Mouse (Mus musculus): ENCODE results near the gene Olfr220. TPM values are rescaled to one million over a fixed set of nuclear protein-coding genes. Genes with fewer than 3 reads are reported as not detected.
A peak's percentile ranks its signal among the peaks of the same experiment; 100 is the strongest.

Gene Olfr220
- polyA plus RNA-seq, 1 experiment, result not detected

- no peak overlapping the region for H3K4me3 ChIP-seq (ENCODE audit: insufficient read depth, low read length)
- no peak overlapping the region for H3K27ac ChIP-seq (ENCODE audit: insufficient read depth, low read length)
- no peak for TF ChIP-seq POLR2A (IDR thresholded peaks at IDR 0.05; ENCODE audit: low read depth, low read length)
- TF ChIP-seq CTCF (IDR thresholded peaks at IDR 0.05; ENCODE audit: borderline replicate concordance, insufficient read depth, low read length), result peak; percentile 41; the same call in 1 of the 2 replicates
- H3K4me1 ChIP-seq (ENCODE audit: control insufficient read depth, insufficient read depth, low read length), result no peaks in the 10 kb centered on the region
Measured at GRCm38 (mm10) chr1:174469736-174470135, 27.9 kb downstream of the Olfr220 start.

GRCm38 (mm10) chr1:174482567-174482966 is 40.7 kb downstream of the Olfr220 start:
- H3K4me3 ChIP-seq (ENCODE audit: insufficient read depth, low read length), result no peak overlapping the region
- no peaks in the 10 kb centered on the region for H3K4me1 ChIP-seq (ENCODE audit: control insufficient read depth, insufficient read depth, low read length)
- no peak overlapping the region for H3K27ac ChIP-seq (ENCODE audit: insufficient read depth, low read length)
- TF ChIP-seq POLR2A (IDR thresholded peaks at IDR 0.05; ENCODE audit: low read depth, low read length) (no peak), CTCF (IDR thresholded peaks at IDR 0.05; ENCODE audit: borderline replicate concordance, insufficient read depth, low read length) (no peak)

GRCm38 (mm10) chr1:174500064-174500463 is 58.2 kb downstream of the Olfr220 start:
- Histone ChIP-seq H3K4me3 (ENCODE audit: insufficient read depth, low read length) (no peak overlapping the region), H3K27ac (ENCODE audit: insufficient read depth, low read length) (no peak overlapping the region), H3K4me1 (ENCODE audit: control insufficient read depth, insufficient read depth, low read length) (no peaks in the 10 kb centered on the region; the same call in 1 of the 2 replicates)
- TF ChIP-seq CTCF (IDR thresholded peaks at IDR 0.05; ENCODE audit: borderline replicate concordance, insufficient read depth, low read length), result no peak
- TF ChIP-seq POLR2A (IDR thresholded peaks at IDR 0.05; ENCODE audit: low read depth, low read length), result no peak

Other genes with a start within 250 kb of the Olfr220 start
- not detected in 2 replicates for gene Olfr419, start 190.0 kb upstream of the Olfr220 start, polyA plus RNA-seq (2011; ENCODE audit: insufficient read length, low read depth, missing spikeins)
- not detected in 2 replicates for gene Mptx1, start 111.6 kb upstream of the Olfr220 start, polyA plus RNA-seq (2011; ENCODE audit: insufficient read length, low read depth, missing spikeins)
- not detected in 2 replicates for gene Olfr417, start 77.0 kb upstream of the Olfr220 start, polyA plus RNA-seq (2011; ENCODE audit: insufficient read length, low read depth, missing spikeins)
- not detected in 2 replicates for gene Olfr248, start 51.0 kb upstream of the Olfr220 start, polyA plus RNA-seq (2011; ENCODE audit: insufficient read length, low read depth, missing spikeins)
- not detected in 2 replicates for gene Olfr414, start 18.0 kb upstream of the Olfr220 start, polyA plus RNA-seq (2011; ENCODE audit: insufficient read length, low read depth, missing spikeins)
- gene Fmn2, start 59.7 kb downstream of the Olfr220 start, polyA plus RNA-seq (2011; ENCODE audit: insufficient read length, low read depth, missing spikeins), result 0.40 and 0.72 TPM in 2 replicates

Measured in embryonic fibroblast, embryonic 13.5 days (primary cell).